Mouse (Mus musculus) kidney, adult 2 months (tissue): ENCODE data around the gene Olfr112. TPM values are rescaled to one million over a fixed set of nuclear protein-coding genes. Genes with fewer than 3 reads are reported as not detected.
"Not testable (repeated sequence)": the region's sequence is repeated elsewhere in the genome, so short reads cannot be mapped to it uniquely, and the experiment has no call there.

Source experiments
- DNase-seq: peaks from one replicate; pipeline ENCODE4 v3.0.0; 2021
- H3K27ac ChIP-seq: fragments of 200-500 bp; 2 replicates; pipeline ENCODE4 v1.5.1; 2012; ENCODE audit warnings: low read depth, low read length, control low read depth, inconsistent platforms; ENCODE audit not compliant: insufficient read depth
- H3K27me3 ChIP-seq: fragments of 200-500 bp; replicated peaks from 2 replicates; pipeline ENCODE4 v1.6.1; 2012; ENCODE audit warnings: mild to moderate bottlenecking, moderate library complexity, low read length, inconsistent platforms; ENCODE audit not compliant: control insufficient read depth, insufficient read depth
- H3K36me3 ChIP-seq: fragments of 200-500 bp; 2 replicates; pipeline ENCODE4 v1.6.1; 2012; ENCODE audit warnings: mild to moderate bottlenecking, moderate library complexity, low read length, inconsistent platforms; ENCODE audit not compliant: control insufficient read depth, insufficient read depth
- H3K4me1 ChIP-seq: fragments of 200-500 bp; 2 replicates; pipeline ENCODE4 v1.6.1; 2011; ENCODE audit warnings: low read length; ENCODE audit not compliant: control insufficient read depth, insufficient read depth
- H3K4me3 ChIP-seq: fragments of 200-500 bp; 2 replicates; pipeline ENCODE4 v1.5.1; 2011; ENCODE audit warnings: mild to moderate bottlenecking, low read depth, low read length, control low read depth; ENCODE audit not compliant: insufficient read depth
- CTCF ChIP-seq: fragments of 200-500 bp; conservative IDR thresholded peaks from 2 replicates; pipeline ENCODE4 v1.5.1; 2011; ENCODE audit warnings: low read depth, mild to moderate bottlenecking, control low read depth, low read length, moderate library complexity, mixed read lengths; ENCODE audit not compliant: insufficient read depth, insufficient read length
- POLR2A ChIP-seq: fragments of 200-500 bp; IDR thresholded peaks from one replicate; pipeline ENCODE4 v1.6.1; 2011; ENCODE audit warnings: low read depth, low read length, control low read depth
- WGBS: fragments of 180-500 bp; shearing (Covaris S2); methylation state at CpG from one replicate; pipeline ENCODE4 v1.1.7; 2018; 5-methylcytosine and 5-hydroxymethylcytosine counted together
- polyA plus RNA-seq: library from polyadenylated mRNA; depleted of rRNA; stranded (reverse); fragments of >200 nt; gene quantifications from 2 replicates; pipeline ENCODE4 v1.2.3, GENCODE M21; 2012; rRNA removed

Gene Olfr112
- polyA plus RNA-seq, result not detected in 2 replicates

DNA sequence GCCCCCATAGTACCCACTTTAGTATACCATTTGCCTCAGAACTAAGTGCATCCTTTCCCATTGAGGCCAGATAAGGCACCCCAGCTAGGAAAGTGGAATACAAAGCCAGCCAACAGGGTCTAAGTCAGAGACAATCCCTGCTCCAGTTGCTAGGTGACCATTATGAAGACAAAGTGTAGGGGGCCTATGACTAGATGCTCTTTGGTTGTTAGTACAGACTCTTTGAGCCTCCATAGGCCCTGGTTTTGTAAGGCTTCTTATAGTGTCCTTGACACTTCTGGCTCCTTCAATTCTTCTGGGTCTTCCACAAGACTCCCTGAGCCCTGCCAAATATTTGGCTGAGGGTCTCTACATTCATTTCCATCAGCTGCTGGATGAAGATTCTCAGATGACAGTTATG, at the start of gene Olfr112:
Gene Olfr112 (minus strand): TSS at position 101 of the 400 bp plus-strand sequence.
- no peaks in the 10 kb centered on the region for H3K27me3 ChIP-seq
- DNase-seq, result no peak
- no peaks in the 10 kb centered on the region for H3K4me1 ChIP-seq
- no peak within 1 kb of the TSS for H3K4me3 ChIP-seq
- no peak within 1 kb of the TSS for H3K27ac ChIP-seq
- TF ChIP-seq POLR2A (no peak), CTCF (no peak)
- no peaks in the 10 kb centered on the region for H3K36me3 ChIP-seq

DNA sequence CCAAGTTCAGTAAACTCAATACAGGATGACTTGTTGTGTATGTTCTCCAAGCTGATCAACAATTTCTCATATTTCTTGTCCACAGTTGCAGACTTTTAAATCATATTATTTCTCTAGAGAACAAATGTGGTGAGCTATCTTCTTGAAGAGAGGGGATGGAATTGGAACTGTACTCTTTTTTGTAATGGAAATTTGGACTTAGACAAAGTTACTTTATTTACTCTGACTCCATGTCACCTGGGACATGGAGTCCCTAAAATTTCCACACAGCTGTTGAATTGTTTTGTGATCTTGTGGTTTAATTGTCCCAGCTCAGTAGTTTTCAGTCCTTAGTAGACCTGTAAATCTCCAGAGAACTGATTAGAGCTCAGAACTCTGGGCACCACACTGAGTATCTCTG, 23.4 kb upstream of the Olfr112 start, which contains the start of gene Olfr114:
Gene Olfr114 (minus strand): TSS at position 101 of the 400 bp plus-strand sequence.
- Histone ChIP-seq H3K27ac (no peak within 1 kb of the TSS), H3K36me3 (no peaks in the 10 kb centered on the region), H3K27me3 (no peaks in the 10 kb centered on the region), H3K4me3 (no peak within 1 kb of the TSS), H3K4me1 (no peaks in the 10 kb centered on the region)
- no peak for DNase-seq
- TF ChIP-seq CTCF (no peak), POLR2A (no peak)

DNA sequence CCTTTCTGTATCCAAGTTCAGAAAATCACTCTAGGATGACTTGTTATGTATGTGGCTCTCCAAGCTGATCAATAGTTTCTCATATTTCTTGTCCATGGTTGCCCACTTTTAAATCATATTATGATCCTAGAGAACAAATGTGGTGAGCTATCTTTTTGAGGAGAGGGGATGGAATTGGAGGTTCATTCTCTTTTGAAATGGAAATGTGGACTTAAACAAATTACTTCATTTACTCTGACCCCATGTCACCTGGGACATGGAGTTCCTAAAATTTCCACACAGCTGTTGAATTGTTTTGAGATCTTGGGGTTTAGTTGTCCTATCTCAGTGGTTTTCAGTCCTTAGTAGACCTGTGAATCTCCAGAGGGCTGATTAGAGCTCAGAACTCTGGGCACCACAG, 8.3 kb upstream of the Olfr112 start, which contains the start of gene Olfr113:
Gene Olfr113 (minus strand): TSS at position 101 of the 400 bp plus-strand sequence.
- DNase-seq, result no peak
- no peaks in the 10 kb centered on the region for H3K36me3 ChIP-seq
- H3K27ac ChIP-seq, result no peak within 1 kb of the TSS
- no peaks in the 10 kb centered on the region for H3K4me1 ChIP-seq
- no peak within 1 kb of the TSS for H3K4me3 ChIP-seq
- TF ChIP-seq CTCF, result no peak
- H3K27me3 ChIP-seq, result no peaks in the 10 kb centered on the region

DNA sequence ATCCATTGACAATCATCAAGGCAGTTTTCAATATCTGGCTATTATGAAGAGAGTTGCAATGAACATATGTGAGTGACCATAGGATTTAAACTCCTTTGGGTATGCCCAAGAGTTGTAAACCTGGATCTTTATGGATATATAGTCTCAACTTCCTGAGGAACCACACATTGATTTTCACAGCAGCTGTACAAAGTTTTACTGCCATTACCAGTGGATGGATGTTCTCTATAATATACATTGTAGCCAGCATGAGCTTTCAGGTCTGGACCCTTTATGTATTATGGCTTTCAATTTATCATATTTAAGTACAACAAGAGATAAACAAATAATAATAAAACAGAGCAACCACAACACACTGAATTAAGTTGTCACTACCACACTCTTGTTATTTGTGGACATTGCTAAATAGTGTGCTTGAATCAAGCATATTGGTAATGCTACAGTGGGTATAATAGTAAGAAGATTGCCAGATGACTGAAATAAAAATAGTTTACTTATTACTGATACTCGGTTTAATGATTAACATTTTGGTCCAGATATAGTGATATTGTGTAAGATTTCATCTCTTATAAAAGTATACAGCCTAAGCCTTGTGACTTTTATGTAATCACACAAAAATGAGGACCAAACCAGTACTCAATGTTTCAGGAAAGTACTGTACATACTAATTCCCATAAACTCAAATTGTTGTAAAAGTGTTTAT, 10.2 kb downstream of the Olfr112 start:
- H3K4me1 ChIP-seq, result no peaks in the 10 kb centered on the region
- DNase-seq, result no peak
- H3K27me3 ChIP-seq, result no peaks in the 10 kb centered on the region
- H3K36me3 ChIP-seq, result no peaks in the 10 kb centered on the region
- no peak for TF ChIP-seq POLR2A
- TF ChIP-seq CTCF, result no peak
- H3K4me3 ChIP-seq, result no peak overlapping the region
- H3K27ac ChIP-seq, result no peak overlapping the region
- WGBS, result 52% methylated on average over 1 of the region's 1 CpGs

DNA sequence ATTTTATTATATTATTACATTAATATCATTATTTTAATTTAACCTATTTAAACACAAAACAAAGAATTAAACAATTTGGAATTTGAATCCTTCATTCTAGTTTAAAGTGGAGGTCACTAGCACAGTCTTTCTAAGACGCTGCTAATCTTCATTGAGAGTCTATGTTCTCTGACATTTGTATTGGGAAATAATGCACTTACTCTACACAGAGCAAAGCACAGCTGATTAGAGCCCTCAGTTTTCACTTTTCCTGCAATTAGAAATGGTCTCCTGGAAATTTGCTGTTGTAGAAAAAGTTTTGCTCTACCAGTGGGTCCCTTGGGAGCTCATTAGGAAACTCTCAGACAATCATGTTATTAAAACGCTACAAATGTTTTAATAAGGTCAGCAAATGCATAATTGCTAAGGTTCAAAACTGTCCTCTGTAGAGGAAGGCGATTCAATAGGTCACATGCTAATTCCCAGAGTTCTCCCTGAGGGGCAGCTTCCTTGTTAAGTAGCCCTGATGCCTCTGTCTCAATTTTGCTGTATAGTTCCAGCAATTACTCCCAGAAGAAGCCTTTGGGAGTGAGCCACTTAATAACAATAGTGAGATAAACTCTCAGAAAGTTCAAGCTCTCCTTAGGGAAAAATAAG, 25.3 kb downstream of the Olfr112 start:
- H3K4me1 ChIP-seq, result no peaks in the 10 kb centered on the region
- no peak for TF ChIP-seq CTCF
- DNase-seq, result no peak
- WGBS, result 60% methylated on average over 3 of the region's 3 CpGs
- no peaks in the 10 kb centered on the region for H3K27me3 ChIP-seq
- no peaks in the 10 kb centered on the region for H3K36me3 ChIP-seq
- H3K4me3 ChIP-seq, result no peak overlapping the region
- H3K27ac ChIP-seq, result no peak overlapping the region

DNA sequence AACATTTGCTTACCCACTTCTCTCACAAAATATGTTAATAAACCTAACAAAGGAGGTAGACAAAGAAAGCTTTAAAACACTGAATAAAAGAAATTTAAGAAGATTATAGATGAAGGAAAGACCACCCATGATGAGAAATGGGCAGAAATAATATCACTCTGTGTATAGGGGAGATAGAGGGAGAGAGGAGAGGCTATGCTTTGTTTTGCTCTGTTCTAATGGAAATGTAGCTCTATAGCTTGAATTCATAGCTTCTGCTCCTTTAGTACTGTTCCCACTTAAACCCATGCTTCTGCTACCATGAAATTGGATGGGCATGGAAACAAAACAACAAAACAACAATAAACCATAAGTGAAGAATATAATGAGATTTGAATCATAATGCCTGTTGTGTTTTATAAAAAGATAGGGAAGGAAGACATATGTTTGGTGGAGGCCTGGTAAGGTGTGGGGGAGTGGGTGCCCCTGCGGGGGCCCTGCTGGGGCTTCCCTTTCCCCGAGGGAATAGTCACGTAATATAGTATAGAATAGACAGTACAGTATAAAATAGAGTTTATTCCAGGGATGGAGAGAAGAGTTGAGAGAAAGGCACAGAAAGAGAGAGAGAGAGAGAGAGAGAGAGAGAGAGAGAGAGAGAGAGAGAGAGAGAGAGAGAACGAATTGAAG, 27.7 kb downstream of the Olfr112 start:
- 78% methylated on average over 4 of the region's 4 CpGs for WGBS
- TF ChIP-seq POLR2A (no peak), CTCF (no peak)
- Histone ChIP-seq H3K4me1 (no peaks in the 10 kb centered on the region), H3K27me3 (no peaks in the 10 kb centered on the region), H3K36me3 (no peaks in the 10 kb centered on the region), H3K27ac (no peak overlapping the region), H3K4me3 (no peak overlapping the region)
- DNase-seq, result no peak

DNA sequence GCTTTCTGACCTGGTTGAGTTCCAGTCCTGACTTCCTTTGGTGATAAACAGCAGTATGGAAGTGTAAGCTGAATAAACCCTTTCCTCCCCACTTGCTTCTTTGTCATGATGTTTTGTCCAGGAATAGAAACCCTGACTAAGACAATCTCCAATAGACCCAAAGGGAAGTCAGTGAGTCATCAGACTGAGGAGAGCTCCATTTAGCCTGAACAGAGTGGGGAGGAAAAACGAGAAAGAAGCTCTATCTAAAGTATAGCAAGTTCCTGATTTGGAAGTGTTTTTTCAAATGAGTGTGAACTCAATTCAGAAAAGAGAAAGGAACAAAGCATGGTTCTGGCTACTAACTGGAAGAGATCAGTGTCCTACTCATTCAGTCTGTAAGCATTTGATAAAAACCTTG, 30.8 kb downstream of the Olfr112 start:
- not testable (repeated sequence) for DNase-seq, H3K4me3 ChIP-seq, H3K27me3 ChIP-seq, H3K4me1 ChIP-seq, H3K27ac ChIP-seq, H3K36me3 ChIP-seq
- WGBS, result 49% methylated on average over 1 of the region's 1 CpGs
